Mouse (Mus musculus): Measurements from ENCODE around the gene Itga6. TPM values are rescaled to one million over a fixed set of nuclear protein-coding genes. Genes with fewer than 3 reads are reported as not detected.
A peak's percentile ranks its signal among the peaks of the same experiment; 100 is the strongest.

The Itga6 gene
- total and polyA plus RNA-seq, 2 experiments from 2014 or later: 16.8 to 52.3 TPM

DNA sequence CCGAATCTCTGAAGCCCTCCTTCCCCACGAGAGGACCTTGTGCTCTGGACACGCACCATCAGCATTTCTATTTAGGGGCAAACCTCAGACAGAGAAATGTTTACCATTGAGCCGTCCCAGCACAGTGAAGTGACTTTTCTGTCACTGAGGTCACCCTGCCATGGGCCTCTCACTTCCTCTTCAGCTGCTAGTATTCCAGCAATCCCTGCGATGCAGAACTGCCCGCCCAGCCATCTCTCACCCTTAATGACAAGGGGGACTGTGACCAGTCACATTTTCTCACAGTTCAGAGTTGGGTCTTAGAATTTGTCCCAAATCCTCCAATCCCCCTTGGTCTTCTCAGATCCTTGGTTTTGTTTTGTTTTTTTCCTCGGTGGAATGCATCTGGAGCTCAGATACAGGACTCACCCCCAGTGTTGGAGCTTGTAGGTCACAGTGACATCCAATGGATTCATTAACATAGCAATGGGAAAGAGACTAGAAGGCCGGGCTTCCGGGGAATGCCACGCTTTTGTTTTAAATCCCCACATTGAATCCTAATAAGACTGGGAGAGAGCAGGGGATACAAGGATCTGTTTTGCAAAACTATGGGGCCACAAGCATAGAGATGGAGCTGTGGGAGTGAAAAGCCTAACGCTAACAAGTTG is 432 bp upstream of the Itga6 start:
- Histone ChIP-seq H3K27me3 (ENCODE audit: insufficient read depth, low read length) (no peaks in the 10 kb centered on the region), H3K27ac (ENCODE audit: low read depth, low read length) (no peak overlapping the region), H3K9me3 (ENCODE audit: low read length) (no peaks in the 10 kb centered on the region), H3K36me3 (ENCODE audit: insufficient read depth) (no peaks in the 10 kb centered on the region), H3K9ac (no peak overlapping the region), H3K4me3 (ENCODE audit: low read depth, low read length) (no peak overlapping the region), H3K4me1 (ENCODE audit: insufficient read depth) (0 out of 2 replicates have a peak, but pooled peaks cover 7% of the 10 kb centered on the region), H3K4me2 (ENCODE audit: low read depth) (no peak overlapping the region)
- no peak for ATAC-seq
- WGBS: 19% methylated on average over 11 of the region's 11 CpGs
- no peak for TF ChIP-seq CTCF (IDR thresholded peaks at IDR 0.05; ENCODE audit: low read depth)
- no peak for DNase-seq

- DNase-seq (no peak), ATAC-seq (no peak)
- no peak for TF ChIP-seq CTCF (IDR thresholded peaks at IDR 0.05; ENCODE audit: low read depth)
- Histone ChIP-seq H3K27me3 (ENCODE audit: insufficient read depth, low read length) (no peaks in the 10 kb centered on the region), H3K4me3 (ENCODE audit: low read depth, low read length) (no peak overlapping the region), H3K9ac (no peak overlapping the region), H3K36me3 (ENCODE audit: insufficient read depth) (no peaks in the 10 kb centered on the region), H3K27ac (ENCODE audit: low read depth, low read length) (no peak overlapping the region), H3K9me3 (ENCODE audit: low read length) (no peaks in the 10 kb centered on the region), H3K4me1 (ENCODE audit: insufficient read depth) (0 out of 2 replicates have a peak, but pooled peaks cover 7% of the 10 kb centered on the region), H3K4me2 (ENCODE audit: low read depth) (no peak overlapping the region)
- 95% methylated on average over 5 of the region's 5 CpGs for WGBS
Observed at GRCm38 (mm10) chr2:71748451-71748850, 3.0 kb downstream of the Itga6 start.

GRCm38 (mm10) chr2:71749367-71750086 is 4.1 kb downstream of the Itga6 start:
- Histone ChIP-seq H3K27ac (ENCODE audit: low read depth, low read length) (no peak overlapping the region), H3K4me2 (ENCODE audit: low read depth) (peak overlapping the region; percentile 37), H3K9ac (no peak overlapping the region), H3K36me3 (ENCODE audit: insufficient read depth) (no peaks in the 10 kb centered on the region), H3K4me3 (ENCODE audit: low read depth, low read length) (0 out of 2 replicates have a peak overlapping the region, but pooled peaks have one; percentile 9), H3K9me3 (ENCODE audit: low read length) (no peaks in the 10 kb centered on the region), H3K4me1 (ENCODE audit: insufficient read depth) (0 out of 2 replicates have a peak, but pooled peaks cover 7% of the 10 kb centered on the region), H3K27me3 (ENCODE audit: insufficient read depth, low read length) (no peaks in the 10 kb centered on the region)
- no peak for TF ChIP-seq CTCF (IDR thresholded peaks at IDR 0.05; ENCODE audit: low read depth)
- ATAC-seq (no peak), DNase-seq (no peak)
- WGBS: 23% methylated on average over 13 of the region's 13 CpGs

- no peak overlapping the region for H3K27ac ChIP-seq (ENCODE audit: low read depth, low read length)
- 0 out of 2 replicates have a peak, but pooled peaks cover 7% of the 10 kb centered on the region for H3K4me1 ChIP-seq (ENCODE audit: insufficient read depth)
- no peak for ATAC-seq
- H3K9ac ChIP-seq: no peak overlapping the region
- 21% methylated on average over 10 of the region's 10 CpGs for WGBS
- peak; percentile 32 for DNase-seq
- H3K4me2 ChIP-seq (ENCODE audit: low read depth): peak overlapping the region; percentile 37
- H3K27me3 ChIP-seq (ENCODE audit: insufficient read depth, low read length): no peaks in the 10 kb centered on the region
- no peak for TF ChIP-seq CTCF (IDR thresholded peaks at IDR 0.05; ENCODE audit: low read depth)
- H3K36me3 ChIP-seq (ENCODE audit: insufficient read depth): no peaks in the 10 kb centered on the region
- peak overlapping the region; percentile 9; the same call in 1 of the 2 replicates for H3K4me3 ChIP-seq (ENCODE audit: low read depth, low read length)
- H3K9me3 ChIP-seq (ENCODE audit: low read length): no peaks in the 10 kb centered on the region
Observed at GRCm38 (mm10) chr2:71750087-71750453, 4.7 kb downstream of the Itga6 start.

- Histone ChIP-seq H3K36me3 (ENCODE audit: insufficient read depth) (no peaks in the 10 kb centered on the region), H3K9ac (no peak overlapping the region), H3K4me1 (ENCODE audit: insufficient read depth) (0 out of 2 replicates have a peak, but pooled peaks cover 7% of the 10 kb centered on the region), H3K9me3 (ENCODE audit: low read length) (no peaks in the 10 kb centered on the region), H3K4me3 (ENCODE audit: low read depth, low read length) (no peak overlapping the region), H3K4me2 (ENCODE audit: low read depth) (no peak overlapping the region), H3K27me3 (ENCODE audit: insufficient read depth, low read length) (no peaks in the 10 kb centered on the region), H3K27ac (ENCODE audit: low read depth, low read length) (no peak overlapping the region)
- DNase-seq: no peak
- 74% methylated on average over 8 of the region's 8 CpGs for WGBS
- TF ChIP-seq CTCF (IDR thresholded peaks at IDR 0.05; ENCODE audit: low read depth): no peak
- ATAC-seq: no peak
Observed at GRCm38 (mm10) chr2:71751336-71751735, 5.9 kb downstream of the Itga6 start.

DNA sequence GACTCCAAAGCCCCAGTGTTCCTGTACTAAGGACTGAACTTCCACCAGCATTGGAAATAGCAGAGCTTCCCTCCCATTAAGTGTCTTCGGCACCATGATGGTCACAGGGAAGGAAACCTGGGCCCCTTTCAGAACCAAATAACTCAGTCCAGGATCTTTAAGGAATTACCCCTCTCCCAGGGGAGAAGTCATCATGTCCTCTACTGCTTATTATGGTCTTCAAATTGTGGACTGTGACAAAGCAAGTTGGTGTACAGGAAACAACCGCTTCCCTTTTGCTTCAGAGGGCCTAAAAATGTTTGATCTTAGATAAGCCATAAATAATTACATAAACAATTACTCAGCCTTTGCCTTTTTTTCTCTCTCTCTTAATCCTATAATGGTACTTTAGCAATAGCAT is 6.4 kb downstream of the Itga6 start:
- WGBS: 88% methylated on average over 2 of the region's 2 CpGs
- DNase-seq (no peak), ATAC-seq (no peak)
- no peaks in the 10 kb centered on the region for H3K9me3 ChIP-seq (ENCODE audit: low read length)
- H3K27ac ChIP-seq (ENCODE audit: low read depth, low read length): no peak overlapping the region
- no peak overlapping the region for H3K4me2 ChIP-seq (ENCODE audit: low read depth)
- no peak overlapping the region for H3K4me3 ChIP-seq (ENCODE audit: low read depth, low read length)
- H3K36me3 ChIP-seq (ENCODE audit: insufficient read depth): no peaks in the 10 kb centered on the region
- no peak overlapping the region for H3K9ac ChIP-seq
- H3K4me1 ChIP-seq (ENCODE audit: insufficient read depth): 0 out of 2 replicates have a peak, but pooled peaks cover 7% of the 10 kb centered on the region
- no peak for TF ChIP-seq CTCF (IDR thresholded peaks at IDR 0.05; ENCODE audit: low read depth)
- no peaks in the 10 kb centered on the region for H3K27me3 ChIP-seq (ENCODE audit: insufficient read depth, low read length)

DNA sequence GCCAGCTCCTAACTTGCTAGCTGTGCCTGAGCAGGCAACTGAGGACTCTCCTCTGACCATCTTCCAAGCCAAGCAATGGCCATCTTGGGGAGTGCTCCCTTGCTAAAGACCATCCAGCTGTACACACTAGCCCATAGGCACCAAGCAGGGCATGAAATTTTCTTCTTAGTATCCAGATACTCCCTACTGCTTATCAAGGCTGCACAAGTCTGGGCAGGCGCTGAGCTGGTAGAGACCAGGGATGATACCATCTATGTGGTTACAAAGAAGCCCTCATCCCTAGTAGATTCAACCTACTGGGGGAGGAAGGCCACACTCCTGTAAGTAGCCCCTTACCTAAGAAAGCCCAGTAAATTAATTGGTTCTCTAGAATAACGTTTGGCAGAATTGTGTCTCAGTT is 7.0 kb downstream of the Itga6 start:
- Histone ChIP-seq H3K4me2 (ENCODE audit: low read depth) (no peak overlapping the region), H3K27ac (ENCODE audit: low read depth, low read length) (no peak overlapping the region), H3K4me3 (ENCODE audit: low read depth, low read length) (no peak overlapping the region), H3K9me3 (ENCODE audit: low read length) (no peaks in the 10 kb centered on the region), H3K4me1 (ENCODE audit: insufficient read depth) (0 out of 2 replicates have a peak, but pooled peaks cover 7% of the 10 kb centered on the region), H3K9ac (no peak overlapping the region), H3K27me3 (ENCODE audit: insufficient read depth, low read length) (no peaks in the 10 kb centered on the region), H3K36me3 (ENCODE audit: insufficient read depth) (no peaks in the 10 kb centered on the region)
- TF ChIP-seq CTCF (IDR thresholded peaks at IDR 0.05; ENCODE audit: low read depth): no peak
- DNase-seq (no peak), ATAC-seq (no peak)
- WGBS: 84% methylated on average over 2 of the region's 2 CpGs
